Mouse (Mus musculus) brain, embryonic 14.5 days (tissue): ENCODE results near the gene Plekha8.

Source experiments
- CTCF ChIP-seq: fragments of 200-500 bp; IDR thresholded peaks from 2 replicates; pipeline ENCODE4 v1.5.1; 2012; ENCODE audit warnings: inconsistent platforms, mild to moderate bottlenecking, moderate library complexity, borderline replicate concordance; ENCODE audit not compliant: insufficient read depth, insufficient read length; ENCODE audit errors: extremely low read depth
- POLR2A ChIP-seq: fragments of 200-500 bp; IDR thresholded peaks from 2 replicates; pipeline ENCODE4 v1.6.1; 2012; ENCODE audit warnings: mild to moderate bottlenecking, inconsistent platforms, borderline replicate concordance; ENCODE audit not compliant: poor library complexity, insufficient read depth, insufficient read length, severe bottlenecking; ENCODE audit errors: extremely low read depth

GRCm38 (mm10) chr6:54685103-54685502 is 90.2 kb downstream of the Plekha8 start:
- TF ChIP-seq CTCF: no peak
- TF ChIP-seq POLR2A: no peak
